Mouse (Mus musculus) heart, adult 2 months (tissue): ENCODE data around the gene Dgkh. TPM values are rescaled to one million over a fixed set of nuclear protein-coding genes. Genes with fewer than 3 reads are reported as not detected.

ENCODE experiments used
- DNase-seq, 2 experiments: peaks; one replicate each; pipeline ENCODE4 v3.0.0; 2021
- H3K27ac ChIP-seq: fragments of 200-600 bp; 2 replicates; pipeline ENCODE4 v1.8.1; 2022
- H3K27me3 ChIP-seq: fragments of 200-500 bp; 2 replicates; pipeline ENCODE4 v1.6.1; 2012; ENCODE audit warnings: mild to moderate bottlenecking, low read length, inconsistent platforms, mixed read lengths; ENCODE audit not compliant: control insufficient read depth, insufficient read depth
- H3K36me3 ChIP-seq: fragments of 200-500 bp; 2 replicates; pipeline ENCODE4 v1.6.1; 2012; ENCODE audit warnings: low read length, inconsistent platforms; ENCODE audit not compliant: control insufficient read depth, insufficient read depth
- H3K4me1 ChIP-seq: fragments of 200-500 bp; 2 replicates; pipeline ENCODE4 v1.6.1; 2011; ENCODE audit warnings: low read length; ENCODE audit not compliant: control insufficient read depth, insufficient read depth
- H3K4me3 ChIP-seq: fragments of 200-600 bp; 2 replicates; pipeline ENCODE4 v1.8.1; 2022
- H3K79me2 ChIP-seq: fragments of 200-500 bp; replicated peaks from 2 replicates; pipeline ENCODE4 v1.6.1; 2012; ENCODE audit warnings: mild to moderate bottlenecking, inconsistent platforms, low read length, moderate library complexity, mixed read lengths; ENCODE audit not compliant: control insufficient read depth, insufficient read depth
- H3K9ac ChIP-seq: fragments of 200-500 bp; 2 replicates; pipeline ENCODE4 v1.6.1; 2012; ENCODE audit warnings: low read depth, mild to moderate bottlenecking, control low read depth, inconsistent platforms, low read length, mixed read lengths
- CTCF ChIP-seq: fragments of 200-600 bp; IDR thresholded peaks from 2 replicates; pipeline ENCODE4 v1.8.1; 2022; ENCODE audit warnings: antibody characterized with exemption, mild to moderate bottlenecking, moderate library complexity
- EP300 ChIP-seq: fragments of 200-500 bp; IDR thresholded peaks from 2 replicates; pipeline ENCODE4 v1.6.1; 2011; ENCODE audit warnings: low read depth, low read length, control low read depth; ENCODE audit not compliant: insufficient read depth
- POLR2A ChIP-seq: fragments of 200-500 bp; IDR thresholded peaks from 2 replicates; pipeline ENCODE4 v1.6.1; 2011; ENCODE audit warnings: mild to moderate bottlenecking, low read depth, low read length, control low read depth; ENCODE audit not compliant: insufficient read depth
- WGBS: fragments of 180-500 bp; shearing (Covaris S2); methylation state at CpG from one replicate; pipeline ENCODE4 v1.1.7; 2018; 5-methylcytosine and 5-hydroxymethylcytosine counted together
- intact Hi-C: fragments of 180-260 bp; cut with DNase I; formaldehyde crosslinking; loops from one replicate; pipeline ENCODE4 v1.15.1; 2025
- polyA plus RNA-seq: library from polyadenylated mRNA; depleted of rRNA; stranded (reverse); fragments of >200 nt; gene quantifications from 2 replicates; pipeline ENCODE4 v1.2.3, GENCODE M21; 2012
- total RNA-seq, 2 experiments: library from RNA; stranded (reverse); gene quantifications; 2 replicates each; pipeline ENCODE4 v1.2.3; 2021

Dgkh gene
- total and polyA plus RNA-seq, 3 experiments, result 1.1 to 6.3 (median 6.2) TPM

DNA sequence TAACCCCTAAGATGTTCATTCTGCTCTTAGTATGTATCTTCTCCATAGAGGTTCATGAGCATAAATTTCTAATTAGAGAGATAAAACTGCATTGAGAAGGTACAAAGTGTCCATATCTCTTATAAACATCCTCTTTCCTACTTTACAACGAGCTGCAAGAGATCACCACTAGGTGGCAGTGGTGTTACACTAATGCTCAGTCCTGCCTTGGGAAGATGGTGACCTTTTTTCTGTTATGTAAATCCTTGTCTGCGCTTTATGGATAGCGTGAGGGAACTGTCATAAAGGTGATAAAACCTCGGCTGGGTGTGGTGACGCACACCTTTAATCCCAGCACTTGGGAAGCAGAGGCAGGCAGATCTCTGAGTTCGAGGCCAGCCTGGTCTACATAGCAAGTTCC, 64.3 kb downstream of the Dgkh start:
- peak; percentile 69 to 71 for DNase-seq
- TF ChIP-seq CTCF, result no peak; the same call in 1 of the 2 replicates
- TF ChIP-seq POLR2A, result peak; percentile 30; the same call in 1 of the 2 replicates
- TF ChIP-seq EP300, result peak; percentile 73; the same call in 1 of the 2 replicates
- Histone ChIP-seq H3K79me2 (peaks cover 2% of the 10 kb centered on the region; the same call in 1 of the 2 replicates), H3K9ac (no peak overlapping the region), H3K27ac (no peak overlapping the region), H3K4me1 (peaks cover 4% of the 10 kb centered on the region; the same call in 1 of the 2 replicates), H3K4me3 (no peak overlapping the region), H3K27me3 (no peaks in the 10 kb centered on the region), H3K36me3 (no peaks in the 10 kb centered on the region)
- WGBS, result 18% methylated on average over 6 of the region's 6 CpGs
- intact Hi-C loops, result loop anchor here (1.0 to 2.0 kb wide), 4 partner anchors 65 to 659 kb away; partner anchors contain the start of genes Dgkh and Vwa8

DNA sequence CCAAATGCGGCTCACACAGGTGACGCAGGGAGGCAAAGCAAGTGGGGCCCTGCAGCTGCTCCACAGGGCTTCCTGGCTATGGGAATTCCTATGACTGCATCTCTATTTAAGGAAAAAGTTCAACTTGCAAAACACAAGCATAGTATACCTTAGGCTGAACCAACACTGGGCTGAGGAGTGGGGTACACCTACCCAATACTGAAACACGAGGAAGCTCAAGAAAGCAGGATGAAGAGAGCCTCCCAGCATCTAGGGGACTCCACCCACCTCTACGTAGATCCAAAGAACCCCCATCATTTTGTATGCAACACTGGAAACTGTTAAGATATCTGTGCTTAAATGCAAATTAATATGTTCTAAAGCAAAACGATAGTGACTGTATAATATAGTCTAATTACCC, 64.8 kb downstream of the Dgkh start:
- Histone ChIP-seq H3K36me3 (no peaks in the 10 kb centered on the region), H3K27me3 (no peaks in the 10 kb centered on the region), H3K9ac (no peak overlapping the region), H3K79me2 (peaks cover under 1% of the 10 kb centered on the region; the same call in 1 of the 2 replicates), H3K27ac (no peak overlapping the region), H3K4me3 (no peak overlapping the region), H3K4me1 (peaks cover 4% of the 10 kb centered on the region; the same call in 1 of the 2 replicates)
- TF ChIP-seq POLR2A (no peak), CTCF (no peak), EP300 (no peak)
- WGBS, result 56% methylated on average over 5 of the region's 5 CpGs
- intact Hi-C loops, result loop anchor here (1.0 to 2.0 kb wide), 4 partner anchors 65 to 659 kb away; partner anchors contain the start of genes Dgkh and Vwa8
- no peak for DNase-seq

DNA sequence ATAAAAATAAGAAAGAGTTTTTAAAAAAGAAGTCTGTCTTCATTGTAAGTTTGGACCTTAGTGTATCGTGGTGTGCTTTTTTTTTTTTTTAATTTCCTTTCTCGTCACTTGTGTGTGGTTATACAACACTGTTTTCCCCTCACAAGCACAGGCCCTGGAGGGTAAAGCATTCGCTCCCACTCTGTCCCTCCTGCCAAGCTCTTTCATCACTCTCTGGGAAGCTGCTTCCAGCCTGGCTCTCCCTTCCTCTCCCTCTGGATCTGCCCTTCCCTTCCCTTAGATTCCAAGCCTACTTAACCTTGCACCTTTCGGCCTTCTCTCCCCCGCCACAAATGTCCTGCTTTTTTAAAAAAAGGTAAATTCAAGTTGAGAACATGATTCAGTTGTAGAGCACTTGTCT, 69.9 kb downstream of the Dgkh start:
- H3K4me1 ChIP-seq, result peaks cover 1% of the 10 kb centered on the region; the same call in 1 of the 2 replicates
- intact Hi-C loops, result no loop called here
- H3K9ac ChIP-seq, result no peak overlapping the region
- H3K79me2 ChIP-seq, result no peaks in the 10 kb centered on the region
- no peak overlapping the region for H3K4me3 ChIP-seq
- no peak for DNase-seq
- no peaks in the 10 kb centered on the region for H3K36me3 ChIP-seq
- TF ChIP-seq EP300 (no peak), POLR2A (no peak), CTCF (no peak)
- WGBS, result 70% methylated on average over 5 of the region's 5 CpGs
- no peak overlapping the region for H3K27ac ChIP-seq
- no peaks in the 10 kb centered on the region for H3K27me3 ChIP-seq

DNA sequence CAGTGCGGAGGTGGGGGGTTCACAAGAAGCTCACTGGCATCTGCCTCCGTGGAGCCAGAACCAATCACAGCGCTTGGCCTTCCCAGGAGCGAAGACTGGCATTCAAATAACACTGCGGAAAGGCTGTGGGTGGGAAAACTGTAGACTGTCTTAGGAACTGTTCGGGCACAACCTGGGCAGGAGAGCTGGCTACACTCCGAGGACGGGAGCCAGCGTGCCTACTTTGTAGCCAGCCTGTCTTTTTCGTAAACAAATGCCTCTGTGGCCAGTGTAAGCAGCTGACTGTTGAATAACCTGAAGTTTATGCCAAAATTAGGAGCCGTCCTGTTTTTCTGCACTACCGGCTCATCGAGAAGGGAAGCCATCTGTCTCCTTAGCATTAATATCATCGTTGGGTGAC, 71.1 kb downstream of the Dgkh start:
- Histone ChIP-seq H3K4me3 (no peak overlapping the region), H3K27ac (no peak overlapping the region), H3K79me2 (no peaks in the 10 kb centered on the region), H3K9ac (no peak overlapping the region), H3K4me1 (peaks cover 1% of the 10 kb centered on the region; the same call in 1 of the 2 replicates), H3K36me3 (no peaks in the 10 kb centered on the region), H3K27me3 (no peaks in the 10 kb centered on the region)
- intact Hi-C loops, result no loop called here
- no peak for DNase-seq
- 96% methylated on average over 14 of the region's 14 CpGs for WGBS
- TF ChIP-seq CTCF (no peak), EP300 (no peak), POLR2A (no peak)

DNA sequence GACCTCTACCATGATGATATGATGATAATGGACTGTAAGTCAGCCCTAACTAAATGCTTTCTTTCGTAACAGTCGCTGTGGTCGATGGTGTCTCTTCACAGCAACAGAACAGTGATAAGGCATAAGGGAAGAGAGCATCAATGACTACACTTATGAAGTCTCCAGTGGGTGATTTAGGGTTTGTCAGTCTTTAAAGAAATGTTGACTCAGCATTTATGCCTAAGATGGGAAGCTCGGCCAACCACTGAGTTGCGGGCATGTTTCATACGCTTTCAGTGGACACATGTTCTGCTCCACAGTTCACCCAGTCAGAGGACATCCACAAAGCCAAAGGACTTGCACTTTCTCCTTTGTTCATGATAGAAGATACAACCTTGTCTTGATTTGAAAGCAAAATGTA, 73.9 kb downstream of the Dgkh start:
- H3K4me3 ChIP-seq, result no peak overlapping the region
- H3K27ac ChIP-seq, result no peak overlapping the region
- TF ChIP-seq EP300, result no peak
- TF ChIP-seq CTCF, result no peak
- H3K4me1 ChIP-seq, result peaks cover 1% of the 10 kb centered on the region; the same call in 1 of the 2 replicates
- H3K27me3 ChIP-seq, result no peaks in the 10 kb centered on the region
- DNase-seq, result no peak
- intact Hi-C loops, result no loop called here
- H3K36me3 ChIP-seq, result no peaks in the 10 kb centered on the region
- WGBS, result 97% methylated on average over 6 of the region's 6 CpGs
- no peaks in the 10 kb centered on the region for H3K79me2 ChIP-seq
- no peak overlapping the region for H3K9ac ChIP-seq

DNA sequence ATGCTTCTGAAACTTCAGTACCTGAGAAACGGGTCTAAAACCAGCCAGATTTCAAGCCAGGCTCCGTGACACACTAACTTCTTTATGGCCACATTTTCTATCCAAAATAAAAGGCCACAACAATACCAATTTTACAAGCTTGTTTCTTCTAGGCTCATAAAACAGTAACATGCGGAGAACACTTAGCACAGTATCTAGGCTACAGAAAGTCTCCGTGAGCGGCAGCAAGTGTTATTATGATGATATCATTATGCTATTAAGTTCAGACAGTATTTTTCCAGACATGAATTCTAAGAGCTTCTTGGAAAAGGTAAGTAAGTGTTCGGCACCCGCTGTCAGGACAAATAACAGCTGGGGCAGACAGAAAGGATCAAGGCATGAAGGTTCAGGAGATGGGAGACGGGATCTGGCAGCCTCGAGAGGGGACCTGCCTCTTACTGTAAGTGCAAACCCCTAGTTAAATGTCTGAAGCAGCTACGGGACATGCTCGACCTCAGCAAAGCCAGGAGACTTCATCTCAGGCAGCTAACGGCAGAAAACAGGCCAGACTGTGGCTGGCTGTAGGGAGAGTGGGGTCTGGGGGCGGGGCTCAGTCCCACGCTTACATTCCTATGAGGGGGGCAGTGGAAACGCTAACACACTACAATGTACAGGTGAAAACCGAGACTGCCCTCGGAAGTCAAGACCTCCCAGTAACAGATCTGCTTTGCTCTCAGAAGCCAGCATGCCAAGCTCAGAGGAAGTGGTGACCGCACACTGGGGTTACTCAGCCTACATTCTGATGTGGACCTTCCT, 75.5 kb downstream of the Dgkh start:
- H3K27me3 ChIP-seq, result no peaks in the 10 kb centered on the region
- H3K9ac ChIP-seq, result no peak overlapping the region
- no peaks in the 10 kb centered on the region for H3K36me3 ChIP-seq
- no peak overlapping the region for H3K27ac ChIP-seq
- H3K79me2 ChIP-seq, result no peaks in the 10 kb centered on the region
- H3K4me1 ChIP-seq, result no peaks in the 10 kb centered on the region
- 91% methylated on average over 18 of the region's 18 CpGs for WGBS
- intact Hi-C loops, result no loop called here
- no peak for DNase-seq
- no peak overlapping the region for H3K4me3 ChIP-seq
- TF ChIP-seq CTCF, result no peak
- TF ChIP-seq EP300, result no peak
- TF ChIP-seq POLR2A, result no peak
